Mouse (Mus musculus) ovary, postnatal 14 days (tissue): Measurements from ENCODE around the gene Gm43720.
A peak's percentile ranks its signal among the peaks of the same experiment; 100 is the strongest.

Source experiments
- DNase-seq: peaks from one replicate; pipeline ENCODE4 v3.0.0; 2022; ENCODE audit warnings: low spot score

Gene Gm43720

GRCm38 (mm10) chr5:138279585-138280424 lies at the start of gene Gm43720, which contains the start of the genes Gpc2 and Stag3:
Gm43720 (minus strand) TSS chr5:138279958.
Gpc2 (minus strand) TSS chr5:138280005.
Stag3 (plus strand) TSS chr5:138280240.
- peak; percentile 72 for DNase-seq

- no peak for DNase-seq
Observed at GRCm38 (mm10) chr5:138312795-138313194, 33.0 kb upstream of the Gm43720 start.

GRCm38 (mm10) chr5:138299613-138300012 lies 19.9 kb upstream of the Gm43720 start:
- no peak for DNase-seq

- DNase-seq = no peak
Observed at GRCm38 (mm10) chr5:138294158-138294557, 14.4 kb upstream of the Gm43720 start.

GRCm38 (mm10) chr5:138291638-138292037 lies 11.9 kb upstream of the Gm43720 start:
- no peak for DNase-seq

GRCm38 (mm10) chr5:138287861-138288260 lies 8.1 kb upstream of the Gm43720 start:
- no peak for DNase-seq

GRCm38 (mm10) chr5:138283540-138283939 lies 3.8 kb upstream of the Gm43720 start:
- DNase-seq = no peak

GRCm38 (mm10) chr5:138281798-138282197 lies 2.0 kb upstream of the Gm43720 start:
- no peak for DNase-seq

- no peak for DNase-seq
Observed at GRCm38 (mm10) chr5:138280829-138281228, 1.1 kb upstream of the Gm43720 start.

- no peak for DNase-seq
Observed at GRCm38 (mm10) chr5:138280425-138280768, 639 bp upstream of the Gm43720 start.

- DNase-seq = no peak
Observed at GRCm38 (mm10) chr5:138277994-138278393, 1.8 kb downstream of the Gm43720 start.

- no peak for DNase-seq
Observed at GRCm38 (mm10) chr5:138275216-138276050, 4.3 kb downstream of the Gm43720 start.

- no peak for DNase-seq
Observed at GRCm38 (mm10) chr5:138274186-138274585, 5.6 kb downstream of the Gm43720 start.

- DNase-seq = peak; percentile 35
Observed at GRCm38 (mm10) chr5:138272409-138272923, 7.3 kb downstream of the Gm43720 start, which contains the start of gene Gal3st4. Gal3st4 (minus strand) TSS chr5:138272840.

GRCm38 (mm10) chr5:138271232-138271631 lies 8.5 kb downstream of the Gm43720 start:
- DNase-seq = no peak

GRCm38 (mm10) chr5:138268980-138269379 lies 10.8 kb downstream of the Gm43720 start:
- no peak for DNase-seq

GRCm38 (mm10) chr5:138267114-138267513 lies 12.6 kb downstream of the Gm43720 start:
- DNase-seq = no peak

GRCm38 (mm10) chr5:138265712-138266111 lies 14.0 kb downstream of the Gm43720 start:
- no peak for DNase-seq

- no peak for DNase-seq
Observed at GRCm38 (mm10) chr5:138264207-138264578, 15.6 kb downstream of the Gm43720 start.

- peak; percentile 86 for DNase-seq
Observed at GRCm38 (mm10) chr5:138263260-138264206, 16.2 kb downstream of the Gm43720 start, which contains the start of gene BC037034. BC037034 (minus strand) TSS chr5:138264033.

- no peak for DNase-seq
Observed at GRCm38 (mm10) chr5:138262582-138263240, 17.0 kb downstream of the Gm43720 start.
